Mouse (Mus musculus): ENCODE measurements around the gene Klk12. TPM values are rescaled to one million over a fixed set of nuclear protein-coding genes. Genes with fewer than 3 reads are reported as not detected.

The Klk12 gene
- polyA plus RNA-seq, 1 experiment from 2014 or later: not detected

DNA sequence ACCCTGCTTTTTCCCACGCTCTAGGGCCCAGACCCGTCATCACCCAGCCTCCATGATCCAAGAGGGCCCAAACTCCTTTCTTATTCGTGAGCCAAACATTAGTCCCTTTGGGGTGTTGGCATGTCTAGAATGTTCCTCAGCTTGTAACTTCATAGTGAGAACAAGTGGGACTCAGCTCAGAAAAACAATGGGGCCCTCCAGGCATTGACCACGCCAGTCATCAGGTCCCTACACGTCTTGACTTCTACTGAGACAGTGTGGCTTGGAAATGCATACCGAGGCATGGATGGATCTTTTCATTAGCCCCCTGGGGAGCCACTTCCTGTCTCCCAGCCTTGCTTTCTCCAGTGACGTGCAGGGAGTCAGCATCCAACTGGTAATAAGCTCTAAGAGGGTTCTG is 31.2 kb downstream of the Klk12 start:
- H3K9ac ChIP-seq (ENCODE audit: low read depth, low read length): no peak overlapping the region
- H3K9me3 ChIP-seq (replicated peaks; ENCODE audit: control insufficient read depth, low read length): no peaks in the 10 kb centered on the region
- H3K27ac ChIP-seq (ENCODE audit: low read depth, low read length): no peak overlapping the region
- H3K36me3 ChIP-seq (ENCODE audit: control insufficient read depth, insufficient read depth, low read length): no peaks in the 10 kb centered on the region
- no peak overlapping the region for H3K4me2 ChIP-seq
- H3K4me3 ChIP-seq (ENCODE audit: low read depth, low read length): no peak overlapping the region
- H3K4me1 ChIP-seq (ENCODE audit: control insufficient read depth, insufficient read depth, low read length): 0 out of 2 replicates have a peak, but pooled peaks cover 3% of the 10 kb centered on the region
- WGBS (ENCODE audit: insufficient replicate concordance): 71% methylated on average over 7 of the region's 7 CpGs
- ATAC-seq (replicated peaks; ENCODE audit: insufficient number of reproducible peaks, low FRiP score, low TSS enrichment): no peak
- peaks cover 11% of the 10 kb centered on the region; the same call in 1 of the 2 replicates for H3K27me3 ChIP-seq (ENCODE audit: control insufficient read depth, insufficient read depth, low read length)

DNA sequence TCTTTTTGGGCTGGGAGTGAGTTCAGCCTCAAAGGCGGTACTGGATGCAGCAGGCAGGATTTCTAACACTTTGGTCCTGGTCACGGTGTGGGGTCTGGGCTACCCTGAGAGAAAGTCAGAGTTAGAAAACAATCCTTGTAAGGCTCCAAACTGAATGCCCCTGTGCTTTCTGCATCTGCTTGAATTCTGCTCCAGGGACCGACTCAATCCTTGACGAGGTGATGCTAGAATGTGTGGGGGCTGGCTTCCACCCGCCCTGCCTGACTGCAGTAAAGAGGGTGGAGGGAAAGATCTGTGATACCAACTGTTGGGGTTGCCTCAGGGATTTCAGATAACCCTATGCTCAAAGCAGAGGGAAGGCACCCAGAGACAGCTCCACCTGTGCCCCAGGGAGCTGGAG is 42.3 kb downstream of the Klk12 start, which contains the start of gene Klk7:
Klk7 (plus strand) TSS at position 301 of the 400 bp plus-strand sequence.
- 43% methylated on average over 5 of the region's 5 CpGs for WGBS (ENCODE audit: insufficient replicate concordance)

DNA sequence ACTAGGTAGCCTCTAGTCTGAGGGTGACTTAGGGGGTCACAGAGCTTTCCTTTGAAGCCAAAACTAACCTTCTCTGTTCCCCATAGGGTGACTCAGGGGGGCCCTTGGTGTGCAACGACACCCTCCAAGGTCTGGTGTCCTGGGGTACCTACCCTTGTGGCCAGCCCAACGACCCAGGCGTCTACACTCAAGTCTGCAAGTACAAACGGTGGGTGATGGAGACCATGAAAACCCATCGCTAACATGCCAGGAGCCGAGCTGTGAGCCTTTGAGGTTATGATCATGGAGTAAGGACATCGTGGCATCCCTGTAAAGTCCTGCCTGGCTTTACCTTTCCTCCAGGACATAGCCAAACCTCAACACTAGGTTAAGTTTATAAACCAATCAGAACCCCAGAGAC is 46.5 kb downstream of the Klk12 start:
- Histone ChIP-seq H3K9me3 (replicated peaks; ENCODE audit: control insufficient read depth, low read length) (no peaks in the 10 kb centered on the region), H3K27me3 (ENCODE audit: control insufficient read depth, insufficient read depth, low read length) (peaks cover 2% of the 10 kb centered on the region; the same call in 1 of the 2 replicates), H3K27ac (ENCODE audit: low read depth, low read length) (no peak overlapping the region), H3K4me1 (ENCODE audit: control insufficient read depth, insufficient read depth, low read length) (no peaks in the 10 kb centered on the region), H3K9ac (ENCODE audit: low read depth, low read length) (no peak overlapping the region), H3K36me3 (ENCODE audit: control insufficient read depth, insufficient read depth, low read length) (no peaks in the 10 kb centered on the region), H3K4me2 (no peak overlapping the region), H3K4me3 (ENCODE audit: low read depth, low read length) (no peak overlapping the region)
- no peak for ATAC-seq (replicated peaks; ENCODE audit: insufficient number of reproducible peaks, low FRiP score, low TSS enrichment)
- 83% methylated on average over 7 of the region's 7 CpGs for WGBS (ENCODE audit: insufficient replicate concordance)

More for the DNA sequence above, 42.3 kb downstream of the Klk12 start, which contains the start of gene Klk7:
- no peak within 1 kb of the TSS for H3K27ac ChIP-seq (ENCODE audit: low read depth, low read length)
- H3K27me3 ChIP-seq (ENCODE audit: control insufficient read depth, insufficient read depth, low read length): peaks cover 2% of the 10 kb centered on the region; the same call in 1 of the 2 replicates
- no peaks in the 10 kb centered on the region for H3K4me1 ChIP-seq (ENCODE audit: control insufficient read depth, insufficient read depth, low read length)
- H3K4me3 ChIP-seq (ENCODE audit: low read depth, low read length): no peak within 1 kb of the TSS
- no peak within 1 kb of the TSS for H3K9ac ChIP-seq (ENCODE audit: low read depth, low read length)
- H3K4me2 ChIP-seq: no peak within 1 kb of the TSS
- no peak for ATAC-seq (replicated peaks; ENCODE audit: insufficient number of reproducible peaks, low FRiP score, low TSS enrichment)
- no peaks in the 10 kb centered on the region for H3K36me3 ChIP-seq (ENCODE audit: control insufficient read depth, insufficient read depth, low read length)
- H3K9me3 ChIP-seq (replicated peaks; ENCODE audit: control insufficient read depth, low read length): no peaks in the 10 kb centered on the region

DNA sequence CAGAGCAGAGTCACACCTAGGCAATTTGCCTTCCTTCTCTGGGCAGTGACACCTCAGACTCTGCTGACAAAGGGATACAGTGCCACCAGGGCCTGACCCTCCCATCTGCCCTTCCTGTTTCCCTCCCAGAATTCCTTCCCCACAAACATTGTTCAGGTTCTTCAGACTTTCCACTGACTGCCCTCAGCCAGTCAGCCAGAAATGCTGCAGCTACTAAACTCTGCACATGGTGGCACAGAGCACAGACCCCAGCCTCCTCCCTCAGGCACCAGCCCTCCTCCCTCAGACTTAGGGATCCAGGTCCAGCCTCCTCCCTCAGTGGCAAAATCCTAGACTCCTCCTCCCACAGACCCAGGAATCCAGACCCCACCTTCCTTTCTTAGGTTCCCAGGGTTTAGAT is 48.0 kb downstream of the Klk12 start:
- H3K9me3 ChIP-seq (replicated peaks; ENCODE audit: control insufficient read depth, low read length): no peaks in the 10 kb centered on the region
- no peak overlapping the region for H3K4me2 ChIP-seq
- no peak for ATAC-seq (replicated peaks; ENCODE audit: insufficient number of reproducible peaks, low FRiP score, low TSS enrichment)

GRCm38 (mm10) chr7:43821581-43821980 is 52.9 kb downstream of the Klk12 start:
- Histone ChIP-seq H3K4me1 (ENCODE audit: control insufficient read depth, insufficient read depth, low read length) (no peaks in the 10 kb centered on the region), H3K9ac (ENCODE audit: low read depth, low read length) (no peak overlapping the region), H3K9me3 (replicated peaks; ENCODE audit: control insufficient read depth, low read length) (no peaks in the 10 kb centered on the region), H3K4me2 (no peak overlapping the region), H3K27ac (ENCODE audit: low read depth, low read length) (no peak overlapping the region), H3K36me3 (ENCODE audit: control insufficient read depth, insufficient read depth, low read length) (no peaks in the 10 kb centered on the region), H3K27me3 (ENCODE audit: control insufficient read depth, insufficient read depth, low read length) (no peaks in the 10 kb centered on the region), H3K4me3 (ENCODE audit: low read depth, low read length) (no peak overlapping the region)
- no peak for ATAC-seq (replicated peaks; ENCODE audit: insufficient number of reproducible peaks, low FRiP score, low TSS enrichment)
- WGBS (ENCODE audit: insufficient replicate concordance): 80% methylated on average over 7 of the region's 7 CpGs

More for the DNA sequence above, 48.0 kb downstream of the Klk12 start:
- no peaks in the 10 kb centered on the region for H3K36me3 ChIP-seq (ENCODE audit: control insufficient read depth, insufficient read depth, low read length)
- no peak overlapping the region for H3K9ac ChIP-seq (ENCODE audit: low read depth, low read length)
- H3K27me3 ChIP-seq (ENCODE audit: control insufficient read depth, insufficient read depth, low read length): no peaks in the 10 kb centered on the region
- H3K4me1 ChIP-seq (ENCODE audit: control insufficient read depth, insufficient read depth, low read length): no peaks in the 10 kb centered on the region
- no peak overlapping the region for H3K4me3 ChIP-seq (ENCODE audit: low read depth, low read length)
- H3K27ac ChIP-seq (ENCODE audit: low read depth, low read length): no peak overlapping the region

Other genes starting within 250 kb of the Klk12 start
- gene Cd33, start 224.5 kb upstream of the Klk12 start, polyA plus RNA-seq (2014; fragmentation: Nextera tagmentation; extraction: Ambion mirVana): 0.44 and 0.79 TPM in 2 replicates
- gene Zfp658, start 206.6 kb upstream of the Klk12 start, polyA plus RNA-seq (2014; fragmentation: Nextera tagmentation; extraction: Ambion mirVana): 1.2 and 1.9 TPM in 2 replicates
- 8.0 TPM in 2 replicates for gene Zfp719, start 189.3 kb upstream of the Klk12 start, polyA plus RNA-seq (2014; fragmentation: Nextera tagmentation; extraction: Ambion mirVana)
- gene Zfp819, start 161.7 kb upstream of the Klk12 start, polyA plus RNA-seq (2014; fragmentation: Nextera tagmentation; extraction: Ambion mirVana): 0.21 TPM in 1 of 2 replicates, not detected in the other
- gene Ceacam18, start 134.2 kb upstream of the Klk12 start, polyA plus RNA-seq (2014; fragmentation: Nextera tagmentation; extraction: Ambion mirVana): not detected in 2 replicates
- gene Siglece, start 108.7 kb upstream of the Klk12 start, polyA plus RNA-seq (2014; fragmentation: Nextera tagmentation; extraction: Ambion mirVana): 0.23 and 0.37 TPM in 2 replicates
- gene Ctu1, start 96.9 kb upstream of the Klk12 start, polyA plus RNA-seq (2014; fragmentation: Nextera tagmentation; extraction: Ambion mirVana): 4.2 and 5.1 TPM in 2 replicates
- gene Klk14, start 78.5 kb upstream of the Klk12 start, polyA plus RNA-seq (2014; fragmentation: Nextera tagmentation; extraction: Ambion mirVana): not detected in 2 replicates
- gene Klk13, start 56.3 kb upstream of the Klk12 start, polyA plus RNA-seq (2014; fragmentation: Nextera tagmentation; extraction: Ambion mirVana): 0.70 and 0.83 TPM in 2 replicates
- gene Klk11, start 5.7 kb downstream of the Klk12 start, polyA plus RNA-seq (2014; fragmentation: Nextera tagmentation; extraction: Ambion mirVana): not detected in 2 replicates
- gene Klk10, start 12.1 kb downstream of the Klk12 start, polyA plus RNA-seq (2014; fragmentation: Nextera tagmentation; extraction: Ambion mirVana): 0.26 TPM in 1 of 2 replicates, not detected in the other
- gene Klk9, start 23.0 kb downstream of the Klk12 start, polyA plus RNA-seq (2014; fragmentation: Nextera tagmentation; extraction: Ambion mirVana): not detected in 2 replicates
- gene Klk8, start 28.7 kb downstream of the Klk12 start, polyA plus RNA-seq (2014; fragmentation: Nextera tagmentation; extraction: Ambion mirVana): 26.3 and 32.1 TPM in 2 replicates
- 0.09 TPM in 1 of 2 replicates, not detected in the other for gene Klk7, start 42.4 kb downstream of the Klk12 start, polyA plus RNA-seq (2014; fragmentation: Nextera tagmentation; extraction: Ambion mirVana)
- gene Klk6, start 55.6 kb downstream of the Klk12 start, polyA plus RNA-seq (2014; fragmentation: Nextera tagmentation; extraction: Ambion mirVana): not detected in 2 replicates
- gene Klk5, start 73.1 kb downstream of the Klk12 start, polyA plus RNA-seq (2014; fragmentation: Nextera tagmentation; extraction: Ambion mirVana): not detected in 2 replicates
- gene Klk4, start 112.3 kb downstream of the Klk12 start, polyA plus RNA-seq (2014; fragmentation: Nextera tagmentation; extraction: Ambion mirVana): not detected in 2 replicates
- not detected in 2 replicates for gene Klk15, start 164.8 kb downstream of the Klk12 start, polyA plus RNA-seq (2014; fragmentation: Nextera tagmentation; extraction: Ambion mirVana)
- not detected in 2 replicates for gene Klk1b8, start 181.8 kb downstream of the Klk12 start, polyA plus RNA-seq (2014; fragmentation: Nextera tagmentation; extraction: Ambion mirVana)
- not detected in 2 replicates for gene Klk1b1, start 197.9 kb downstream of the Klk12 start, polyA plus RNA-seq (2014; fragmentation: Nextera tagmentation; extraction: Ambion mirVana)
- not detected in 2 replicates for gene Klk1b9, start 207.2 kb downstream of the Klk12 start, polyA plus RNA-seq (2014; fragmentation: Nextera tagmentation; extraction: Ambion mirVana)
- not detected in 2 replicates for gene Klk1b11, start 227.0 kb downstream of the Klk12 start, polyA plus RNA-seq (2014; fragmentation: Nextera tagmentation; extraction: Ambion mirVana)
- not detected in 2 replicates for gene Klk1b26, start 243.3 kb downstream of the Klk12 start, polyA plus RNA-seq (2014; fragmentation: Nextera tagmentation; extraction: Ambion mirVana)

All from heart, embryonic 11.5 days (tissue).